Mouse (Mus musculus) heart, embryonic 12.5 days (tissue): ENCODE results near the gene Ppfia1. TPM values are rescaled to one million over a fixed set of nuclear protein-coding genes. Genes with fewer than 3 reads are reported as not detected.
A peak's percentile ranks its signal among the peaks of the same experiment; 100 is the strongest.

ENCODE experiments used
- ATAC-seq: fragments of 200-750 bp; cut with Nextera tagmentation; 2 replicates; pipeline ENCODE4 v1.8.0; 2017; ENCODE audit warnings: moderate TSS enrichment, moderate library complexity; ENCODE audit not compliant: insufficient number of reproducible peaks, low FRiP score
- H3K27ac ChIP-seq: fragments of 300-500 bp; sonication (generic); 2 replicates; pipeline ENCODE4 v1.5.1; 2016; ENCODE audit warnings: mild to moderate bottlenecking, moderate library complexity; ENCODE audit not compliant: poor library complexity, severe bottlenecking
- H3K27me3 ChIP-seq: fragments of 300-500 bp; sonication (generic); replicated peaks from 2 replicates; pipeline ENCODE4 v1.6.1; 2016; ENCODE audit warnings: mild to moderate bottlenecking, moderate library complexity
- H3K36me3 ChIP-seq: fragments of 300-500 bp; sonication (generic); 2 replicates; pipeline ENCODE4 v1.6.1; 2016; ENCODE audit warnings: mild to moderate bottlenecking, moderate library complexity
- H3K4me1 ChIP-seq: fragments of 300-500 bp; sonication (generic); replicated peaks from 2 replicates; pipeline ENCODE4 v1.6.1; 2016; ENCODE audit warnings: mild to moderate bottlenecking
- H3K4me2 ChIP-seq: fragments of 300-500 bp; sonication (generic); 2 replicates; pipeline ENCODE4 v1.6.1; 2016; ENCODE audit warnings: mild to moderate bottlenecking, moderate library complexity
- H3K4me3 ChIP-seq: fragments of 300-500 bp; sonication (generic); 2 replicates; pipeline ENCODE4 v1.5.1; 2016; ENCODE audit warnings: mild to moderate bottlenecking
- H3K9ac ChIP-seq: fragments of 300-500 bp; sonication (generic); 2 replicates; pipeline ENCODE4 v1.6.1; 2016; ENCODE audit warnings: mild to moderate bottlenecking, moderate library complexity
- H3K9me3 ChIP-seq: fragments of 300-500 bp; sonication (generic); replicated peaks from 2 replicates; pipeline ENCODE4 v1.6.1; 2016; ENCODE audit warnings: mild to moderate bottlenecking, moderate library complexity
- WGBS: fragments of 180-500 bp; shearing (Covaris S2); methylation state at CpG from one replicate; pipeline ENCODE4 v1.1.7; 2016; 5-methylcytosine and 5-hydroxymethylcytosine counted together
- polyA plus RNA-seq: library from polyadenylated mRNA; unstranded; fragments of >200 nt; fragmentation: Nextera tagmentation; extraction: Ambion mirVana; gene quantifications from 2 replicates; pipeline ENCODE4 v1.2.1, GENCODE M21; 2016

Gene Ppfia1
- polyA plus RNA-seq, 1 experiment from 2014 or later: 29.2 TPM

GRCm38 (mm10) chr7:144549904-144550566, 3.5 kb downstream of the Ppfia1 start:
- no peak overlapping the region for H3K27ac ChIP-seq
- no peak overlapping the region for H3K4me3 ChIP-seq
- 96% methylated on average over 2 of the region's 2 CpGs for WGBS
- no peaks in the 10 kb centered on the region for H3K9me3 ChIP-seq
- H3K36me3 ChIP-seq: peaks cover 47% of the 10 kb centered on the region
- H3K27me3 ChIP-seq: no peaks in the 10 kb centered on the region
- H3K4me2 ChIP-seq: no peak overlapping the region
- H3K9ac ChIP-seq: no peak overlapping the region
- H3K4me1 ChIP-seq: peaks cover 42% of the 10 kb centered on the region
- no peak for ATAC-seq

GRCm38 (mm10) chr7:144545231-144545630, 8.3 kb downstream of the Ppfia1 start:
- H3K27me3 ChIP-seq: no peaks in the 10 kb centered on the region
- H3K9me3 ChIP-seq: no peaks in the 10 kb centered on the region
- peaks cover 29% of the 10 kb centered on the region for H3K4me1 ChIP-seq
- no peak overlapping the region for H3K4me3 ChIP-seq
- peaks cover 27% of the 10 kb centered on the region for H3K36me3 ChIP-seq
- no peak for ATAC-seq
- peak overlapping the region; percentile 85 for H3K27ac ChIP-seq
- no peak overlapping the region for H3K4me2 ChIP-seq
- H3K9ac ChIP-seq: no peak overlapping the region
- 49% methylated on average over 3 of the region's 3 CpGs for WGBS

GRCm38 (mm10) chr7:144541351-144541750, 12.2 kb downstream of the Ppfia1 start:
- no peak overlapping the region for H3K9ac ChIP-seq
- H3K4me1 ChIP-seq: peaks cover 63% of the 10 kb centered on the region
- 79% methylated on average over 5 of the region's 5 CpGs for WGBS
- H3K36me3 ChIP-seq: 0 out of 2 replicates have a peak, but pooled peaks cover 3% of the 10 kb centered on the region
- no peak overlapping the region for H3K27ac ChIP-seq
- no peak for ATAC-seq
- no peaks in the 10 kb centered on the region for H3K9me3 ChIP-seq
- H3K4me3 ChIP-seq: no peak overlapping the region
- H3K4me2 ChIP-seq: no peak overlapping the region
- no peaks in the 10 kb centered on the region for H3K27me3 ChIP-seq

- no peaks in the 10 kb centered on the region for H3K9me3 ChIP-seq
- H3K36me3 ChIP-seq: no peaks in the 10 kb centered on the region
- peak; percentile 90 for ATAC-seq
- H3K27me3 ChIP-seq: no peaks in the 10 kb centered on the region
- H3K4me2 ChIP-seq: no peak overlapping the region
- 48% methylated on average over 2 of the region's 2 CpGs for WGBS
- peaks cover 62% of the 10 kb centered on the region for H3K4me1 ChIP-seq
- no peak overlapping the region for H3K9ac ChIP-seq
- H3K27ac ChIP-seq: no peak overlapping the region
- H3K4me3 ChIP-seq: no peak overlapping the region
Observed at GRCm38 (mm10) chr7:144539146-144539545, 14.4 kb downstream of the Ppfia1 start.

GRCm38 (mm10) chr7:144538030-144538644, 15.4 kb downstream of the Ppfia1 start:
- no peak overlapping the region for H3K9ac ChIP-seq
- H3K4me1 ChIP-seq: peaks cover 55% of the 10 kb centered on the region
- H3K4me2 ChIP-seq: no peak overlapping the region
- no peaks in the 10 kb centered on the region for H3K27me3 ChIP-seq
- H3K27ac ChIP-seq: no peak overlapping the region
- H3K4me3 ChIP-seq: no peak overlapping the region
- no peaks in the 10 kb centered on the region for H3K9me3 ChIP-seq
- no peak for ATAC-seq
- no peaks in the 10 kb centered on the region for H3K36me3 ChIP-seq
- 84% methylated on average over 4 of the region's 4 CpGs for WGBS

- no peak for ATAC-seq
- H3K4me1 ChIP-seq: peaks cover 68% of the 10 kb centered on the region
- H3K4me2 ChIP-seq: no peak overlapping the region
- no peak overlapping the region for H3K9ac ChIP-seq
- no peak overlapping the region for H3K27ac ChIP-seq
- no peaks in the 10 kb centered on the region for H3K9me3 ChIP-seq
- no peaks in the 10 kb centered on the region for H3K27me3 ChIP-seq
- no peaks in the 10 kb centered on the region for H3K36me3 ChIP-seq
- WGBS: 86% methylated on average over 3 of the region's 3 CpGs
- H3K4me3 ChIP-seq: no peak overlapping the region
Observed at GRCm38 (mm10) chr7:144536367-144536766, 17.2 kb downstream of the Ppfia1 start.

GRCm38 (mm10) chr7:144534773-144535172, 18.8 kb downstream of the Ppfia1 start:
- Histone ChIP-seq H3K27ac (no peak overlapping the region), H3K36me3 (no peaks in the 10 kb centered on the region), H3K9ac (no peak overlapping the region), H3K4me2 (no peak overlapping the region), H3K9me3 (no peaks in the 10 kb centered on the region), H3K4me3 (no peak overlapping the region), H3K27me3 (no peaks in the 10 kb centered on the region), H3K4me1 (peaks cover 70% of the 10 kb centered on the region)
- ATAC-seq: no peak
- WGBS: 49% methylated on average over 3 of the region's 3 CpGs

- H3K4me2 ChIP-seq: no peak overlapping the region
- H3K36me3 ChIP-seq: no peaks in the 10 kb centered on the region
- ATAC-seq: no peak
- 49% methylated on average over 7 of the region's 7 CpGs for WGBS
- no peaks in the 10 kb centered on the region for H3K27me3 ChIP-seq
- peaks cover 56% of the 10 kb centered on the region for H3K4me1 ChIP-seq
- H3K9ac ChIP-seq: no peak overlapping the region
- H3K9me3 ChIP-seq: no peaks in the 10 kb centered on the region
- no peak overlapping the region for H3K27ac ChIP-seq
- H3K4me3 ChIP-seq: no peak overlapping the region
Observed at GRCm38 (mm10) chr7:144531585-144532378, 21.7 kb downstream of the Ppfia1 start.

GRCm38 (mm10) chr7:144529851-144530250, 23.7 kb downstream of the Ppfia1 start:
- H3K4me3 ChIP-seq: no peak overlapping the region
- ATAC-seq: no peak
- no peaks in the 10 kb centered on the region for H3K27me3 ChIP-seq
- H3K9ac ChIP-seq: no peak overlapping the region
- peaks cover 55% of the 10 kb centered on the region for H3K4me1 ChIP-seq
- H3K9me3 ChIP-seq: no peaks in the 10 kb centered on the region
- H3K27ac ChIP-seq: no peak overlapping the region
- H3K36me3 ChIP-seq: no peaks in the 10 kb centered on the region
- H3K4me2 ChIP-seq: no peak overlapping the region
- 68% methylated on average over 3 of the region's 3 CpGs for WGBS

GRCm38 (mm10) chr7:144527723-144528221, 25.8 kb downstream of the Ppfia1 start:
- H3K9ac ChIP-seq: no peak overlapping the region
- H3K4me3 ChIP-seq: no peak overlapping the region
- H3K27ac ChIP-seq: no peak overlapping the region
- 62% methylated on average over 1 of the region's 1 CpGs for WGBS
- no peak overlapping the region for H3K4me2 ChIP-seq
- no peak for ATAC-seq
- no peaks in the 10 kb centered on the region for H3K27me3 ChIP-seq
- no peaks in the 10 kb centered on the region for H3K9me3 ChIP-seq
- peaks cover 60% of the 10 kb centered on the region for H3K4me1 ChIP-seq
- H3K36me3 ChIP-seq: no peaks in the 10 kb centered on the region

- no peak overlapping the region for H3K27ac ChIP-seq
- peaks cover 49% of the 10 kb centered on the region for H3K4me1 ChIP-seq
- H3K4me3 ChIP-seq: no peak overlapping the region
- H3K9ac ChIP-seq: no peak overlapping the region
- H3K36me3 ChIP-seq: no peaks in the 10 kb centered on the region
- no peaks in the 10 kb centered on the region for H3K9me3 ChIP-seq
- no peak overlapping the region for H3K4me2 ChIP-seq
- ATAC-seq: no peak
- WGBS: 40% methylated on average over 2 of the region's 2 CpGs
- no peaks in the 10 kb centered on the region for H3K27me3 ChIP-seq
Observed at GRCm38 (mm10) chr7:144526649-144527048, 26.9 kb downstream of the Ppfia1 start.
